Mouse (Mus musculus) CH12.LX (cell line): Measurements from ENCODE around the gene Lad1. TPM values are rescaled to one million over a fixed set of nuclear protein-coding genes. Genes with fewer than 3 reads are reported as not detected.

ENCODE experiments used
- DNase-seq: peaks from one replicate; pipeline ENCODE4 v3.0.0-alpha.2; 2013; ENCODE audit errors: extremely low read depth
- H3K27ac ChIP-seq: 2 replicates; pipeline ENCODE4 v1.5.1; 2012; ENCODE audit warnings: low read depth, mild to moderate bottlenecking, control low read depth, moderate library complexity; ENCODE audit not compliant: insufficient read depth
- H3K27me3 ChIP-seq: replicated peaks from 2 replicates; pipeline ENCODE3; 2012; ENCODE audit warnings: inconsistent platforms
- H3K36me3 ChIP-seq, 2 experiments: replicated peaks in 1 of 2; 2 replicates each; pipeline versions ENCODE3 to v1.6.1; 2012; ENCODE audit warnings: inconsistent platforms in 1 of 2, low read length in 1 of 2, mild to moderate bottlenecking in 1 of 2, mixed read lengths in 1 of 2, moderate library complexity in 1 of 2; ENCODE audit not compliant: control insufficient read depth in 1 of 2, insufficient read depth in 1 of 2
- H3K4me1 ChIP-seq, 2 experiments: 2 replicates each; pipeline ENCODE4 v1.6.1; 2012; ENCODE audit warnings: inconsistent platforms in 1 of 2, moderate library complexity in 1 of 2; ENCODE audit not compliant: insufficient read depth in 2 of 2, control insufficient read depth in 1 of 2
- H3K4me2 ChIP-seq: 2 replicates; pipeline ENCODE4 v1.6.1; 2012; ENCODE audit warnings: low read depth, mild to moderate bottlenecking, control low read depth; ENCODE audit not compliant: poor library complexity, insufficient read depth, severe bottlenecking
- H3K4me3 ChIP-seq, 3 experiments: fragments of 150-350 bp in 1 of 3; sonication (generic) in 1 of 3; replicated peaks in 1 of 3; 2 replicates each; pipeline versions ENCODE3 to v1.5.1; 2011 to 2012; ENCODE audit warnings: low read depth in 2 of 3, low read length in 2 of 3, mild to moderate bottlenecking in 2 of 3, moderate library complexity in 2 of 3, control low read depth in 1 of 3, improper control_type of control experiment in 1 of 3, inconsistent platforms in 1 of 3, mixed read lengths in 1 of 3; ENCODE audit not compliant: poor library complexity in 1 of 3
- H3K79me2 ChIP-seq: replicated peaks from 2 replicates; pipeline ENCODE4 v1.6.1; 2012; ENCODE audit warnings: mild to moderate bottlenecking, moderate library complexity; ENCODE audit not compliant: control insufficient read depth, poor library complexity, insufficient read depth, severe bottlenecking; ENCODE audit errors: extremely low read depth
- H3K9ac ChIP-seq: 2 replicates; pipeline ENCODE4 v1.6.1; 2012; ENCODE audit warnings: low read depth, mild to moderate bottlenecking, control low read depth, moderate library complexity; ENCODE audit not compliant: insufficient read depth
- H3K9me3 ChIP-seq: replicated peaks from 2 replicates; pipeline ENCODE3; 2012; ENCODE audit warnings: low read length, inconsistent platforms, mixed read lengths
- BHLHE40 ChIP-seq: IDR thresholded peaks from 2 replicates; pipeline ENCODE4 v1.6.1; 2011; ENCODE audit warnings: mild to moderate bottlenecking, low read depth, low read length, improper control_type of control experiment
- CHD1 ChIP-seq: IDR thresholded peaks from 2 replicates; pipeline ENCODE4 v1.6.1; 2012; ENCODE audit warnings: low read depth, low read length, improper control_type of control experiment, inconsistent platforms
- CTCF ChIP-seq, 2 experiments: IDR thresholded peaks in 1 of 2; conservative IDR thresholded peaks in 1 of 2; 2 replicates each; pipeline ENCODE4 v1.5.1; 2011 to 2012; ENCODE audit warnings: low read depth in 2 of 2, low read length in 2 of 2, improper control_type of control experiment in 1 of 2, inconsistent platforms in 1 of 2, mild to moderate bottlenecking in 1 of 2, moderate library complexity in 1 of 2
- E2F4 ChIP-seq: IDR thresholded peaks from 2 replicates; pipeline ENCODE4 v1.6.1; 2011; ENCODE audit warnings: low read depth, low read length, improper control_type of control experiment; ENCODE audit not compliant: insufficient replicate concordance
- ELF1 ChIP-seq: IDR thresholded peaks from 2 replicates; pipeline ENCODE4 v1.6.1; 2014; ENCODE audit warnings: low read depth, mild to moderate bottlenecking, inconsistent platforms, low read length, improper control_type of control experiment
- ETS1 ChIP-seq: conservative IDR thresholded peaks from 2 replicates; pipeline ENCODE4 v1.6.1; 2012; ENCODE audit warnings: low read depth, mild to moderate bottlenecking, inconsistent platforms, low read length, improper control_type of control experiment, moderate library complexity
- GABPA ChIP-seq: IDR thresholded peaks from 2 replicates; pipeline ENCODE4 v1.6.1; 2012; ENCODE audit warnings: low read depth, low read length, improper control_type of control experiment, inconsistent platforms; ENCODE audit not compliant: insufficient replicate concordance
- MAX ChIP-seq: IDR thresholded peaks from 2 replicates; pipeline ENCODE4 v1.6.1; 2011; ENCODE audit warnings: low read length, improper control_type of control experiment
- PAX5 ChIP-seq: IDR thresholded peaks from 2 replicates; pipeline ENCODE4 v1.6.1; 2012; ENCODE audit warnings: low read length, inconsistent platforms, mixed read lengths
- POLR2A ChIP-seq: IDR thresholded peaks from 2 replicates; pipeline ENCODE4 v1.6.1; 2011; ENCODE audit warnings: low read depth, mild to moderate bottlenecking, improper control_type of control experiment, low read length
- RAD21 ChIP-seq: IDR thresholded peaks from 2 replicates; pipeline ENCODE4 v1.6.1; 2011; ENCODE audit warnings: low read depth, mild to moderate bottlenecking, low read length, improper control_type of control experiment, moderate library complexity
- SIN3A ChIP-seq: IDR thresholded peaks from 2 replicates; pipeline ENCODE4 v1.6.1; 2012; ENCODE audit warnings: low read length, improper control_type of control experiment, inconsistent platforms
- USF2 ChIP-seq: conservative IDR thresholded peaks from 2 replicates; pipeline ENCODE4 v1.6.1; 2011; ENCODE audit warnings: low read depth, low read length, improper control_type of control experiment
- ZC3H11A ChIP-seq: IDR thresholded peaks from 2 replicates; pipeline ENCODE4 v1.6.1; 2012; ENCODE audit warnings: low read depth, mild to moderate bottlenecking, inconsistent platforms, low read length, improper control_type of control experiment
- dilution Hi-C: fragments of 300-500 bp; cut with MboI; formaldehyde crosslinking; loops from 2 replicates; pipeline ENCODE4 v1.14.3; 2020; ENCODE audit warnings: low sequenced_read_pairs; ENCODE audit not compliant: extremely low pct_unique_long_range_greater_than_20kb, extremely low pct_ligation_motif_present
- in situ Hi-C: fragments of 300-500 bp; cut with MboI; formaldehyde crosslinking; loops from 3 replicates; pipeline ENCODE4 v1.14.3; 2019; ENCODE audit warnings: low sequenced_read_pairs, low pct_ligation_motif_present, low pct_unique_long_range_greater_than_20kb, mixed read lengths
- polyA plus RNA-seq: library from polyadenylated mRNA; unstranded; fragments of >175 nt; gene quantifications from 2 replicates; pipeline ENCODE4 v1.2.1, GENCODE M21; 2012; ENCODE audit warnings: low read depth; ENCODE audit not compliant: insufficient read length
- total RNA-seq, 2 experiments: library from RNA; depleted of rRNA; stranded (reverse); fragments of 300-350 nt in 1 of 2; fragments of >200 nt in 1 of 2; gene quantifications; 2 replicates each; pipeline ENCODE4 v1.2.3; 2012 to 2014

Gene Lad1
- total and polyA plus RNA-seq, 3 experiments, result 0.17 TPM; not detected in 2

DNA sequence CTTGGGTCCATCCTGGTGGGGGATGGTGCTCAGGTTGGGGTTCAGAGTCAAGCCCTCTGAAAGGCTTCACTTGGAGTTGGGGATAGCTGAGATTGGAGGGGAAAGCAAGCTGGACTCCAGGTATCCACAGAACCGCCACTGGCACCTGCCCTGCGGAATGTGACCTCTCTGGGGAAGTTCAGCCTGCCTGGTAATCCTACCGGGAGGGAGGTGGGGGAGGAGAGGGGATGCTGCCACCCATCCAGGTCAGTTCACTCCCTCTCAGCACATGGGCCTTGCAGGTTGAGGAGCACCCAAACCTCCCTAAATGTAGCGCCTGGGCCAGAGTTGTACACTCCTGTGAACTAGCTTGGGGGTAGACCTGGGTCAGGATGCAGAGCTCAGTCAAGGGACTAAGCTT, 37.7 kb downstream of the Lad1 start:
- Histone ChIP-seq H3K27ac (no peak overlapping the region), H3K9ac (no peak overlapping the region), H3K79me2 (no peaks in the 10 kb centered on the region), H3K4me1 (peaks cover 2 to 5% of the 10 kb centered on the region in 2 experiments; a peak in 3 of 4 replicates), H3K9me3 (no peaks in the 10 kb centered on the region), H3K36me3 (peaks cover 0 to 9% of the 10 kb centered on the region in 2 experiments), H3K4me3 (no peak overlapping the region), H3K4me2 (no peak overlapping the region), H3K27me3 (peaks cover 33% of the 10 kb centered on the region)
- TF ChIP-seq BHLHE40, result no peak
- dilution Hi-C loops, result no loop called here
- no peak for DNase-seq
- in situ Hi-C loops, result no loop called here

DNA sequence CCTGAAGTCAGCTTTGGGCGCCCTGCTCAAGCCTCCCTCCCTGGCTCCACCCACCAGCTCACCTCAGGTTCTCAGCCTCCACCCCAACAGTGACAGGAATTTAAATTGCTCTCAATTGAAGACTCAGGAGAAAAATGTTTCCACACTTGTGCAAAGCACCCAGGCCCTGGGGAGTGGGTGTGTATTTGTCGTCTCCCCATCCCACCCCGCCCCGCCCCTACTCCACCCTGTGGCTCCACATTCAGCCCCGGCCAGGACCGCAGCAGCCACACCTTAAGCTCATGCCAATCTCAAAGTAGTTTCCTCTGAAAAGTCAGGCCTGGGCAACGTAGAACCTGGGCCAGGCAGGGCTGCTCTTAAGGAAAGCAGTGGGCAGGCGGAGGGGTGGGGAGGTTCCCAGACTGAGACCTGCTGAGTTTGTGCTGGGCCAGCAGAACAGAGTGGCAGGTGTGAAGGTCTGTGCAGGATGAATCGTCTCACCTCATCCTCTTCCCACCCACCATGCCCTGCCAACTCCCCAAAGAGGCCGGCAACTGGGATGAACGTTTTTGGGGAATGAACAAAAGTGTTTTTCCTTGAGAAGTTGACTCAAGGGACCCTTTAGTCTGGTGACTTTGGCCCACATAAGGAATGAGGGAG, 38.9 kb downstream of the Lad1 start:
- Histone ChIP-seq H3K9me3 (no peaks in the 10 kb centered on the region), H3K4me2 (no peak overlapping the region), H3K27ac (no peak overlapping the region), H3K4me1 (peaks cover 3 to 13% of the 10 kb centered on the region in 2 experiments; a peak in 3 of 4 replicates), H3K79me2 (no peaks in the 10 kb centered on the region), H3K4me3 (no peak overlapping the region), H3K36me3 (no peaks in the 10 kb centered on the region), H3K9ac (no peak overlapping the region), H3K27me3 (peaks cover 45% of the 10 kb centered on the region)
- no peak for DNase-seq
- in situ Hi-C loops, result no loop called here
- TF ChIP-seq SIN3A (no peak), PAX5 (no peak), E2F4 (no peak), ELF1 (no peak), POLR2A (no peak), MAX (no peak), USF2 (no peak), BHLHE40 (no peak), CHD1 (no peak), ETS1 (no peak), ZC3H11A (no peak), RAD21 (no peak), CTCF (conservative IDR thresholded peaks at IDR 0.05 in 1 of 2, IDR thresholded peaks at IDR 0.05 in 1 of 2; ENCODE audit: low read depth in 2 of 2, low read length in 2 of 2) (no peak), GABPA (no peak)
- dilution Hi-C loops, result no loop called here

DNA sequence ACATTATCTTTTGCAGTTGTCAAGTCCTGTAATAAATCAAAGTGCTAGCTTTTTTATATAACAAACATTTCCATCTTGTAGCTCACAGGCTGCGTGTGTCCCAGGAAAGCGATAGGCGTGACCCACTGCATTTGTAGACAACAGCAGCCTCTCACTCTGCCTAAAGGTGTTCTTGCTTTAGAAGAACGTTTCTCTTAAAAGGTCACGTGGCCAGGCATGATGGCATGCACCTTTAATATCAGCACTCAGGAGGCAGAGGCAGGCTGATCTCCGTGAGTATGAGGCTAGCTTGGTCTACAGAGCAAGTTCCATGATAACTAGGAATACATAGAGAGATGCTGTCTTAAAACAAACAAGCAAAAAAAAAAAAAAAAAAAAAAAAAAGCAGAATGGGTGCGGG, 40.1 kb downstream of the Lad1 start:
- Histone ChIP-seq H3K4me3 (no peak overlapping the region), H3K36me3 (no peaks in the 10 kb centered on the region), H3K4me1 (peaks cover 3 to 13% of the 10 kb centered on the region in 2 experiments; a peak in 3 of 4 replicates), H3K4me2 (no peak overlapping the region), H3K27ac (no peak overlapping the region), H3K9ac (no peak overlapping the region), H3K79me2 (no peaks in the 10 kb centered on the region), H3K27me3 (peaks cover 57% of the 10 kb centered on the region), H3K9me3 (no peaks in the 10 kb centered on the region)
- in situ Hi-C loops, result no loop called here
- dilution Hi-C loops, result no loop called here
- DNase-seq, result no peak
- TF ChIP-seq SIN3A, result no peak
